Mouse (Mus musculus): ENCODE measurements at regions not wholly inside any gene's neighbourhood (a gene's known extent, or its start where the extent isn't known, plus 50 kb on each side); places are given as distances from the start of the nearest gene placed in this dataset.

- Histone ChIP-seq H3K9ac (ENCODE audit: low read depth, low read length) (no peak overlapping the region), H3K36me3 (ENCODE audit: control insufficient read depth, insufficient read depth, low read length) (no peaks in the 10 kb centered on the region), H3K4me1 (replicated peaks; ENCODE audit: control insufficient read depth, insufficient read depth, low read length) (no peaks in the 10 kb centered on the region), H3K4me2 (no peak overlapping the region), H3K27me3 (replicated peaks; ENCODE audit: control insufficient read depth, insufficient read depth, low read length) (no peaks in the 10 kb centered on the region), H3K4me3 (ENCODE audit: low read depth, low read length) (no peak overlapping the region), H3K27ac (ENCODE audit: low read depth, low read length) (no peak overlapping the region), H3K9me3 (ENCODE audit: control insufficient read depth, low read length) (no peaks in the 10 kb centered on the region)
- DNase-seq (ENCODE audit: low spot score) = no peak
- WGBS = 58% methylated on average over 3 of the region's 3 CpGs
- 0 out of 2 replicates have a peak, but pooled peaks have one; percentile 34 for ATAC-seq (replicated peaks; ENCODE audit: low FRiP score)
Observed at GRCm38 (mm10) chr2:178700825-178701224, 270.5 kb downstream of the Cdh26 start.

GRCm38 (mm10) chr2:178704510-178704909, 274.2 kb downstream of the Cdh26 start:
- ATAC-seq (replicated peaks; ENCODE audit: low FRiP score) (no peak), DNase-seq (ENCODE audit: low spot score) (no peak)
- Histone ChIP-seq H3K36me3 (ENCODE audit: control insufficient read depth, insufficient read depth, low read length) (no peaks in the 10 kb centered on the region), H3K27ac (ENCODE audit: low read depth, low read length) (no peak overlapping the region), H3K4me1 (replicated peaks; ENCODE audit: control insufficient read depth, insufficient read depth, low read length) (no peaks in the 10 kb centered on the region), H3K9ac (ENCODE audit: low read depth, low read length) (no peak overlapping the region), H3K27me3 (replicated peaks; ENCODE audit: control insufficient read depth, insufficient read depth, low read length) (no peaks in the 10 kb centered on the region), H3K4me3 (ENCODE audit: low read depth, low read length) (no peak overlapping the region), H3K9me3 (ENCODE audit: control insufficient read depth, low read length) (no peaks in the 10 kb centered on the region), H3K4me2 (no peak overlapping the region)
- WGBS = 66% methylated on average over 3 of the region's 3 CpGs

GRCm38 (mm10) chr2:178708649-178709048, 278.3 kb downstream of the Cdh26 start:
- Histone ChIP-seq H3K9ac (ENCODE audit: low read depth, low read length) (no peak overlapping the region), H3K4me2 (no peak overlapping the region), H3K27me3 (replicated peaks; ENCODE audit: control insufficient read depth, insufficient read depth, low read length) (no peaks in the 10 kb centered on the region), H3K36me3 (ENCODE audit: control insufficient read depth, insufficient read depth, low read length) (no peaks in the 10 kb centered on the region), H3K4me3 (ENCODE audit: low read depth, low read length) (no peak overlapping the region), H3K4me1 (replicated peaks; ENCODE audit: control insufficient read depth, insufficient read depth, low read length) (no peaks in the 10 kb centered on the region), H3K27ac (ENCODE audit: low read depth, low read length) (no peak overlapping the region), H3K9me3 (ENCODE audit: control insufficient read depth, low read length) (no peaks in the 10 kb centered on the region)
- DNase-seq (ENCODE audit: low spot score) (no peak), ATAC-seq (replicated peaks; ENCODE audit: low FRiP score) (no peak)
- 79% methylated on average over 2 of the region's 2 CpGs for WGBS

- Histone ChIP-seq H3K27ac (ENCODE audit: low read depth, low read length) (no peak overlapping the region), H3K9ac (ENCODE audit: low read depth, low read length) (no peak overlapping the region), H3K4me2 (no peak overlapping the region), H3K4me1 (replicated peaks; ENCODE audit: control insufficient read depth, insufficient read depth, low read length) (no peaks in the 10 kb centered on the region), H3K4me3 (ENCODE audit: low read depth, low read length) (no peak overlapping the region), H3K36me3 (ENCODE audit: control insufficient read depth, insufficient read depth, low read length) (no peaks in the 10 kb centered on the region), H3K27me3 (replicated peaks; ENCODE audit: control insufficient read depth, insufficient read depth, low read length) (no peaks in the 10 kb centered on the region), H3K9me3 (ENCODE audit: control insufficient read depth, low read length) (no peaks in the 10 kb centered on the region)
- WGBS = 72% methylated on average over 5 of the region's 5 CpGs
- DNase-seq (ENCODE audit: low spot score) = no peak
- ATAC-seq (replicated peaks; ENCODE audit: low FRiP score) = no peak
Observed at GRCm38 (mm10) chr2:178709192-178709881, 279.0 kb downstream of the Cdh26 start.

- no peak overlapping the region for H3K4me3 ChIP-seq (ENCODE audit: low read depth, low read length)
- 53% methylated on average over 3 of the region's 3 CpGs for WGBS
- no peaks in the 10 kb centered on the region for H3K4me1 ChIP-seq (replicated peaks; ENCODE audit: control insufficient read depth, insufficient read depth, low read length)
- no peaks in the 10 kb centered on the region for H3K36me3 ChIP-seq (ENCODE audit: control insufficient read depth, insufficient read depth, low read length)
- ATAC-seq (replicated peaks; ENCODE audit: low FRiP score) = no peak
- no peaks in the 10 kb centered on the region for H3K9me3 ChIP-seq (ENCODE audit: control insufficient read depth, low read length)
- no peak overlapping the region for H3K4me2 ChIP-seq
- H3K27me3 ChIP-seq (replicated peaks; ENCODE audit: control insufficient read depth, insufficient read depth, low read length) = no peaks in the 10 kb centered on the region
- H3K27ac ChIP-seq (ENCODE audit: low read depth, low read length) = no peak overlapping the region
- H3K9ac ChIP-seq (ENCODE audit: low read depth, low read length) = no peak overlapping the region
- DNase-seq (ENCODE audit: low spot score) = no peak
Observed at GRCm38 (mm10) chr2:178710001-178710400, 279.7 kb downstream of the Cdh26 start.

GRCm38 (mm10) chr2:178711587-178712080, 281.3 kb downstream of the Cdh26 start:
- Histone ChIP-seq H3K36me3 (ENCODE audit: control insufficient read depth, insufficient read depth, low read length) (no peaks in the 10 kb centered on the region), H3K4me1 (replicated peaks; ENCODE audit: control insufficient read depth, insufficient read depth, low read length) (no peaks in the 10 kb centered on the region), H3K9ac (ENCODE audit: low read depth, low read length) (no peak overlapping the region), H3K9me3 (ENCODE audit: control insufficient read depth, low read length) (no peaks in the 10 kb centered on the region), H3K4me2 (no peak overlapping the region), H3K4me3 (ENCODE audit: low read depth, low read length) (no peak overlapping the region), H3K27ac (ENCODE audit: low read depth, low read length) (no peak overlapping the region), H3K27me3 (replicated peaks; ENCODE audit: control insufficient read depth, insufficient read depth, low read length) (no peaks in the 10 kb centered on the region)
- 63% methylated on average over 5 of the region's 5 CpGs for whole genome bisulfite sequencing
- DNase-seq (ENCODE audit: low spot score) = no peak
- no peak for ATAC-seq (replicated peaks; ENCODE audit: low FRiP score)

GRCm38 (mm10) chr2:178712391-178712892, 282.1 kb downstream of the Cdh26 start:
- Histone ChIP-seq H3K4me3 (ENCODE audit: low read depth, low read length) (no peak overlapping the region), H3K27me3 (replicated peaks; ENCODE audit: control insufficient read depth, insufficient read depth, low read length) (no peaks in the 10 kb centered on the region), H3K4me2 (no peak overlapping the region), H3K4me1 (replicated peaks; ENCODE audit: control insufficient read depth, insufficient read depth, low read length) (no peaks in the 10 kb centered on the region), H3K36me3 (ENCODE audit: control insufficient read depth, insufficient read depth, low read length) (no peaks in the 10 kb centered on the region), H3K9ac (ENCODE audit: low read depth, low read length) (no peak overlapping the region), H3K27ac (ENCODE audit: low read depth, low read length) (no peak overlapping the region), H3K9me3 (ENCODE audit: control insufficient read depth, low read length) (no peaks in the 10 kb centered on the region)
- no peak for ATAC-seq (replicated peaks; ENCODE audit: low FRiP score)
- WGBS = 50% methylated on average over 9 of the region's 9 CpGs
- no peak for DNase-seq (ENCODE audit: low spot score)

- no peaks in the 10 kb centered on the region for H3K9me3 ChIP-seq (ENCODE audit: control insufficient read depth, low read length)
- no peak for DNase-seq (ENCODE audit: low spot score)
- 64% methylated on average over 5 of the region's 5 CpGs for WGBS
- no peak for ATAC-seq (replicated peaks; ENCODE audit: low FRiP score)
- H3K27me3 ChIP-seq (replicated peaks; ENCODE audit: control insufficient read depth, insufficient read depth, low read length) = no peaks in the 10 kb centered on the region
- no peak overlapping the region for H3K9ac ChIP-seq (ENCODE audit: low read depth, low read length)
- H3K4me2 ChIP-seq = no peak overlapping the region
- H3K27ac ChIP-seq (ENCODE audit: low read depth, low read length) = no peak overlapping the region; the same call in 1 of the 2 replicates
- no peaks in the 10 kb centered on the region for H3K36me3 ChIP-seq (ENCODE audit: control insufficient read depth, insufficient read depth, low read length)
- no peaks in the 10 kb centered on the region for H3K4me1 ChIP-seq (replicated peaks; ENCODE audit: control insufficient read depth, insufficient read depth, low read length)
- H3K4me3 ChIP-seq (ENCODE audit: low read depth, low read length) = no peak overlapping the region
Observed at GRCm38 (mm10) chr2:178715500-178716245, 285.3 kb downstream of the Cdh26 start.

Data from liver, embryonic 11.5 days (tissue).